Mouse (Mus musculus) ES-Bruce4 (cell line): ENCODE data around the gene Rad9a.

Source experiments
- CTCF ChIP-seq: IDR thresholded peaks from one replicate; pipeline ENCODE4 v1.8.1; 2011; ENCODE audit warnings: low read depth, low read length
- POLR2A ChIP-seq: IDR thresholded peaks from one replicate; pipeline ENCODE4 v1.8.1; 2011; ENCODE audit warnings: low read length; ENCODE audit not compliant: insufficient read depth

DNA sequence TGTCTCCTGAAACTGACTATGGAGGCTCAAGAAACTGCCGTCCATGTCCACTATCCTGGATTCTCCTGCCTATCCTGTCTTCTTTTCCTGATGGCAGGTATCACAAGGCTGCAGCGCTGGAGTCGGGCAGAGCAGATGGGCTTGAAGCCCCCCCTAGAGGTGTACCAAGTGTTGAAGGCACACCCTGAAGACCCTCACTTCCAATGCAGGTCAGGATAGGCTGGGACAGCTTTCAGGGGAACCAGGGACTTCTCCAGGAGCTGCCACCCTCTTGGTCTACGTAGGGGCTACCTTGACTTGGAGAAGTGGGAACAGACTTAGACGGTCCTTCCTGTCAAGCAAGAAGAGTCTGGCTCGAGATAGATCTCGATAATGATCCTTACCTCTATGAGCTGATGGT lies 31.2 kb upstream of the Rad9a start:
- TF ChIP-seq POLR2A: no peak
- TF ChIP-seq CTCF: no peak
